Mouse (Mus musculus) cerebellum, adult 2 months (tissue): ENCODE measurements around the gene Rnf5. TPM values are rescaled to one million over a fixed set of nuclear protein-coding genes. Genes with fewer than 3 reads are reported as not detected.
A peak's percentile ranks its signal among the peaks of the same experiment; 100 is the strongest.

Experiments
- DNase-seq, 2 experiments: peaks; one replicate each; pipeline ENCODE4 v3.0.0; 2021
- H3K27ac ChIP-seq: fragments of 200-500 bp; 2 replicates; pipeline ENCODE4 v1.5.1; 2012; ENCODE audit warnings: low read length, control low read depth, inconsistent platforms; ENCODE audit not compliant: insufficient read depth
- H3K27me3 ChIP-seq: fragments of 200-500 bp; 2 replicates; pipeline ENCODE4 v1.6.1; 2012; ENCODE audit warnings: inconsistent platforms, mild to moderate bottlenecking, low read length, moderate library complexity; ENCODE audit not compliant: control insufficient read depth, insufficient read depth
- H3K4me1 ChIP-seq: fragments of 200-500 bp; 2 replicates; pipeline ENCODE4 v1.6.1; 2011; ENCODE audit warnings: low read length; ENCODE audit not compliant: control insufficient read depth, insufficient read depth
- H3K4me3 ChIP-seq: fragments of 200-500 bp; replicated peaks from 2 replicates; pipeline ENCODE3; 2011; ENCODE audit warnings: mild to moderate bottlenecking, low read depth, low read length, control low read depth; ENCODE audit not compliant: insufficient read depth
- CTCF ChIP-seq: fragments of 200-500 bp; IDR thresholded peaks from 2 replicates; pipeline ENCODE4 v1.5.1; 2011; ENCODE audit warnings: low read depth, mild to moderate bottlenecking, control low read depth, low read length, moderate library complexity, borderline replicate concordance; ENCODE audit not compliant: insufficient read depth
- POLR2A ChIP-seq: fragments of 200-500 bp; IDR thresholded peaks from 2 replicates; pipeline ENCODE4 v1.6.1; 2011; ENCODE audit warnings: low read length, control low read depth, borderline replicate concordance; ENCODE audit not compliant: insufficient read depth
- WGBS: fragments of 180-500 bp; shearing (Covaris S2); methylation state at CpG from one replicate; pipeline ENCODE4 v1.1.7; 2018; 5-methylcytosine and 5-hydroxymethylcytosine counted together
- polyA plus RNA-seq: library from polyadenylated mRNA; depleted of rRNA; stranded (reverse); fragments of >200 nt; gene quantifications from 2 replicates; pipeline ENCODE4 v1.2.3, GENCODE M21; 2012

Gene Rnf5
- polyA plus RNA-seq, 1 experiment: 137 TPM

GRCm38 (mm10) chr17:34607997-34608396 lies 4.5 kb upstream of the Rnf5 start:
- no peaks in the 10 kb centered on the region for H3K27me3 ChIP-seq
- 22% methylated on average over 7 of the region's 7 CpGs for WGBS

GRCm38 (mm10) chr17:34606186-34607039 lies 2.9 kb upstream of the Rnf5 start:
- no peaks in the 10 kb centered on the region for H3K27me3 ChIP-seq
- TF ChIP-seq POLR2A (no peak), CTCF (no peak)
- H3K4me3 ChIP-seq: peak overlapping the region; percentile 82
- H3K27ac ChIP-seq: no peak overlapping the region
- WGBS: 11% methylated on average over 32 of the region's 32 CpGs
- H3K4me1 ChIP-seq: peaks cover 21% of the 10 kb centered on the region
- DNase-seq: peak in 1 of 2 experiments; percentile 56

More at GRCm38 (mm10) chr17:34607997-34608396, 4.5 kb upstream of the Rnf5 start:
- Histone ChIP-seq H3K4me1 (peaks cover 23% of the 10 kb centered on the region), H3K4me3 (no peak overlapping the region), H3K27ac (no peak overlapping the region)
- DNase-seq: no peak
- no peak for TF ChIP-seq CTCF
- TF ChIP-seq POLR2A: no peak

GRCm38 (mm10) chr17:34605609-34606008 lies 2.1 kb upstream of the Rnf5 start:
- Histone ChIP-seq H3K27ac (peak overlapping the region; percentile 96), H3K27me3 (no peaks in the 10 kb centered on the region), H3K4me3 (peak overlapping the region; percentile 82), H3K4me1 (peaks cover 13% of the 10 kb centered on the region)
- TF ChIP-seq CTCF (no peak), POLR2A (peak; percentile 85)
- peak; percentile 97 for DNase-seq
- 3% methylated on average over 30 of the region's 30 CpGs for WGBS

GRCm38 (mm10) chr17:34604511-34605237 lies 1.2 kb upstream of the Rnf5 start:
- H3K4me3 ChIP-seq: peak overlapping the region; percentile 82
- DNase-seq: no peak
- TF ChIP-seq POLR2A: no peak
- TF ChIP-seq CTCF: no peak
- WGBS: 11% methylated on average over 24 of the region's 24 CpGs
- H3K4me1 ChIP-seq: peaks cover 13% of the 10 kb centered on the region
- peak overlapping the region; percentile 96 for H3K27ac ChIP-seq
- no peaks in the 10 kb centered on the region for H3K27me3 ChIP-seq

GRCm38 (mm10) chr17:34604061-34604508 lies 595 bp upstream of the Rnf5 start, which contains the start of gene Agpat1:
Agpat1 (plus strand) TSS chr17:34604262.
- peak within 1 kb of the TSS; percentile 96 for H3K27ac ChIP-seq
- peaks cover 9% of the 10 kb centered on the region for H3K4me1 ChIP-seq

GRCm38 (mm10) chr17:34601796-34602195 lies 1.7 kb downstream of the Rnf5 start:
- DNase-seq: peak in 1 of 2 experiments; percentile 22
- no peaks in the 10 kb centered on the region; the same call in 1 of the 2 replicates for H3K4me1 ChIP-seq
- no peak overlapping the region for H3K27ac ChIP-seq
- H3K4me3 ChIP-seq: no peak overlapping the region
- H3K27me3 ChIP-seq: no peaks in the 10 kb centered on the region
- TF ChIP-seq CTCF (no peak), POLR2A (no peak)
- 82% methylated on average over 12 of the region's 12 CpGs for WGBS

More at GRCm38 (mm10) chr17:34604061-34604508, 595 bp upstream of the Rnf5 start, which contains the start of gene Agpat1:
- TF ChIP-seq CTCF (no peak), POLR2A (peak; percentile 77)
- DNase-seq: peak; percentile 98 to 100
- peak within 1 kb of the TSS; percentile 87 for H3K4me3 ChIP-seq
- H3K27me3 ChIP-seq: no peaks in the 10 kb centered on the region
- under 1% methylated on average over 35 of the region's 35 CpGs for WGBS

- TF ChIP-seq CTCF (no peak), POLR2A (no peak)
- DNase-seq: peak in 1 of 2 experiments; percentile 16
- Histone ChIP-seq H3K27me3 (no peaks in the 10 kb centered on the region), H3K27ac (no peak overlapping the region), H3K4me3 (no peak overlapping the region), H3K4me1 (no peaks in the 10 kb centered on the region)
- 61% methylated on average over 9 of the region's 9 CpGs for WGBS
These were observed 3.6 kb downstream of the Rnf5 start for GRCm38 (mm10) chr17:34599891-34600290.
